30 mouse cellular contexts compared by ENCODE assay signal in the genomic region with DNA sequence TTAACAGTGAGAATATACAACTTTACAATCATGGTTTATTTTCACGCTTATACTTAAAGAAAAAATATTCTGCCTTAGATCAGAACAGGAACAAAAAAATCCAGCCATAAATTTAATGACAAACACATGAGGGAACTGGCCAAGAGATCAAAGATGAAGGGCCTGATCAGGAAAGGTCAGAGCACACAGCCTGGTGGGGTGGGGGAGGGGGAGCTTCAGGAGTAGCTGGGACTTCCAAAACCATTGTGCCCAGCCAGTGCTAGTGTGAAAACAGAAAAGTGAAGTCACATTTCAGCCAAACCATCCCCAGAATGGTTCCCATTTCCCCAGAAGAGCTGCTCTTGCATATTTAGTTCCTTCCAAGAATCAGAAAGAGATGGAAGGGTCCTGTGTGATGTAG. TPM values are rescaled to one million over a fixed set of nuclear protein-coding genes. Genes with fewer than 3 reads are reported as not detected.
DNase-seq lines count a peak whose midpoint lies in the region; ATAC-seq and TF ChIP-seq lines count a peak whose summit lies in the region.
"Had no signal": no experiment of that assay in that cellular context is flagged by ENCODE, and none has a peak within 500 bp of the region (broad histone marks: within the 10 kb centered on the region; RNA-seq: fewer than 3 reads in every experiment).

No protein-coding gene starts in this region.

- peak overlapping the region; percentile 61; the same call in 1 of the 2 replicates for H3K27ac ChIP-seq in embryonic facial prominence, embryonic 10.5 days (replicated peaks)
- H3K27ac ChIP-seq in intestine, postnatal 0 days (ENCODE audit: low read depth, low read length): peak overlapping the region; percentile 85
- no peak overlapping the region for H3K27ac ChIP-seq in midbrain, embryonic 10.5 days (replicated peaks)
- H3K27ac ChIP-seq: embryonic facial prominence, embryonic 15.5 days; forebrain, embryonic 15.5 days; hindbrain, embryonic 15.5 days; left cerebral cortex, adult 2 months; neural tube, embryonic 15.5 days had no signal

- no peak overlapping the region; the same call in 1 of the 2 replicates for H3K9ac ChIP-seq in intestine, postnatal 0 days (ENCODE audit: low read depth, low read length)
- H3K9ac ChIP-seq: embryonic facial prominence, embryonic 15.5 days; forebrain, embryonic 15.5 days; hindbrain, embryonic 15.5 days; neural tube, embryonic 15.5 days had no signal

- H3K9me3 ChIP-seq in embryonic facial prominence, embryonic 10.5 days: no peaks in the 10 kb centered on the region
- H3K9me3 ChIP-seq in intestine, postnatal 0 days (ENCODE audit: control insufficient read depth): no peaks in the 10 kb centered on the region
- H3K9me3 ChIP-seq in midbrain, embryonic 10.5 days (replicated peaks): no peaks in the 10 kb centered on the region
- H3K9me3 ChIP-seq: embryonic facial prominence, embryonic 15.5 days; forebrain, embryonic 15.5 days; G1E; heart, embryonic 10.5 days; hindbrain, embryonic 15.5 days; neural tube, embryonic 15.5 days had no signal

- peak; percentile 41 for DNase-seq in embryo, embryonic 11 days
- no peak for DNase-seq in embryo, embryonic 9.5 days (ENCODE audit: extremely low spot score)
- peak; percentile 43 for DNase-seq in embryonic facial prominence, embryonic 10.5 days (ENCODE audit: low spot score)
- DNase-seq in cerebellum, postnatal 25 days: no peak
- no peak for DNase-seq in left cerebral cortex, adult 18-20 months (ENCODE audit: low spot score in 2 of 2)
- no peak for DNase-seq in midbrain, embryonic 10.5 days (ENCODE audit: low spot score)
- DNase-seq: B cell, adult 2 months; cerebellum, adult 8-10 months; gastrocnemius, postnatal 10 days; kidney, adult 18-20 months; kidney, postnatal 4 days; layer of hippocampus, adult 9-11 months; lung, adult 18-20 months; lung, postnatal 10 days; thymus, postnatal 14 days had no signal

- no peak overlapping the region for H3K4me3 ChIP-seq in embryonic facial prominence, embryonic 10.5 days
- no peak overlapping the region for H3K4me3 ChIP-seq in intestine, postnatal 0 days (ENCODE audit: low read depth, low read length)
- no peak overlapping the region for H3K4me3 ChIP-seq in midbrain, embryonic 10.5 days
- H3K4me3 ChIP-seq: embryonic facial prominence, embryonic 15.5 days; forebrain, embryonic 15.5 days; heart, embryonic 10.5 days; hindbrain, embryonic 15.5 days; left cerebral cortex, adult 2 months; neural tube, embryonic 15.5 days had no signal

- no peak for ATAC-seq in intestine, postnatal 0 days
- ATAC-seq: forebrain, embryonic 15.5 days; Patski had no signal

- 69% methylated on average over 1 of the region's 1 CpGs for WGBS in embryonic facial prominence, embryonic 10.5 days
- WGBS in intestine, postnatal 0 days: 60% methylated on average over 1 of the region's 1 CpGs
- WGBS in midbrain, embryonic 10.5 days: 91% methylated on average over 1 of the region's 1 CpGs

- peak overlapping the region; percentile 57 for H3K4me2 ChIP-seq in intestine, postnatal 0 days (replicated peaks; ENCODE audit: low read depth)
- H3K4me2 ChIP-seq: embryonic facial prominence, embryonic 15.5 days; forebrain, embryonic 15.5 days; hindbrain, embryonic 15.5 days; liver, embryonic 11.5 days; midbrain, embryonic 11.5 days; neural tube, embryonic 15.5 days had no signal

- no peaks in the 10 kb centered on the region for H3K36me3 ChIP-seq in embryonic facial prominence, embryonic 10.5 days (replicated peaks)
- no peaks in the 10 kb centered on the region for H3K36me3 ChIP-seq in intestine, postnatal 0 days (ENCODE audit: control insufficient read depth, insufficient read depth)
- H3K36me3 ChIP-seq in midbrain, embryonic 10.5 days: no peaks in the 10 kb centered on the region
- H3K36me3 ChIP-seq: embryonic facial prominence, embryonic 15.5 days; forebrain, embryonic 15.5 days; G1E; heart, embryonic 10.5 days; hindbrain, embryonic 15.5 days; neural tube, embryonic 15.5 days had no signal

- TF ChIP-seq CTCF in intestine, postnatal 0 days (IDR thresholded peaks at IDR 0.05; ENCODE audit: low read depth): no peak

- H3K27me3 ChIP-seq in embryonic facial prominence, embryonic 10.5 days (replicated peaks; ENCODE audit: low read depth, poor library complexity, severe bottlenecking): 0 out of 2 replicates have a peak, but pooled peaks cover 12% of the 10 kb centered on the region
- no peaks in the 10 kb centered on the region for H3K27me3 ChIP-seq in intestine, postnatal 0 days (replicated peaks; ENCODE audit: control insufficient read depth, insufficient read depth, low read length)
- no peaks in the 10 kb centered on the region for H3K27me3 ChIP-seq in midbrain, embryonic 10.5 days (ENCODE audit: low read depth, poor library complexity, severe bottlenecking)
- H3K27me3 ChIP-seq: CH12.LX; embryonic facial prominence, embryonic 15.5 days; forebrain, embryonic 15.5 days; hindbrain, embryonic 15.5 days; neural tube, embryonic 15.5 days had no signal

- H3K4me1 ChIP-seq in embryonic facial prominence, embryonic 10.5 days: peaks cover 20% of the 10 kb centered on the region
- H3K4me1 ChIP-seq in intestine, postnatal 0 days (replicated peaks; ENCODE audit: control insufficient read depth, insufficient read depth, low read length): peaks cover 11% of the 10 kb centered on the region
- H3K4me1 ChIP-seq in midbrain, embryonic 10.5 days: peaks cover 4% of the 10 kb centered on the region
- H3K4me1 ChIP-seq: embryonic facial prominence, embryonic 15.5 days; forebrain, embryonic 15.5 days; hindbrain, embryonic 15.5 days; neural tube, embryonic 15.5 days had no signal

RNA-seq across cellular contexts. Expression of a gene that starts 15.1 kb away (rescaled TPM):
- polyA plus RNA-seq in embryonic facial prominence, embryonic 10.5 days (2016; fragmentation: Nextera tagmentation; extraction: Ambion mirVana): 6.7 and 7.3 TPM in 2 replicates
- polyA plus RNA-seq in intestine, postnatal 0 days (2015; fragmentation: Nextera tagmentation; extraction: Ambion mirVana): 0.96 and 1.1 TPM in 2 replicates
- total RNA-seq in left cerebral cortex, adult 18-20 months (2021): 100 to 1,000 TPM; 267 to 274 TPM
- 4.2 and 5.6 TPM in 2 replicates for polyA plus RNA-seq in midbrain, embryonic 10.5 days (2016; fragmentation: Nextera tagmentation; extraction: Ambion mirVana)
- total RNA-seq: CH12.LX; common myeloid progenitor, adult 5-6 weeks; granulocyte monocyte progenitor cell, adult 5-6 weeks; hematopoietic stem cell, adult 5-6 weeks had no signal
- polyA plus RNA-seq: G1E, Patski had no signal

RNA-seq across cellular contexts. Expression of a gene that starts 23.5 kb away (rescaled TPM):
- 0.96 and 1.4 TPM in 2 replicates for polyA plus RNA-seq in embryonic facial prominence, embryonic 10.5 days (2016; fragmentation: Nextera tagmentation; extraction: Ambion mirVana)
- 221 and 255 TPM in 2 replicates for polyA plus RNA-seq in intestine, postnatal 0 days (2015; fragmentation: Nextera tagmentation; extraction: Ambion mirVana)
- 1 to 10 TPM in 1 of 2 experiments, under 1 TPM in 1; 0.35 to 1.3 TPM for total RNA-seq in left cerebral cortex, adult 18-20 months (2021)
- 0.10 and 0.14 TPM in 2 replicates for polyA plus RNA-seq in midbrain, embryonic 10.5 days (2016; fragmentation: Nextera tagmentation; extraction: Ambion mirVana)
- total RNA-seq: G1E had no signal
- polyA plus RNA-seq: G1E, Patski had no signal

RNA-seq across cellular contexts. Expression of a gene that starts 35.7 kb away (rescaled TPM):
- polyA plus RNA-seq in embryonic facial prominence, embryonic 10.5 days (2016; fragmentation: Nextera tagmentation; extraction: Ambion mirVana): 0.48 and 0.79 TPM in 2 replicates
- polyA plus RNA-seq in intestine, postnatal 0 days (2015; fragmentation: Nextera tagmentation; extraction: Ambion mirVana): 0.04 TPM in 1 of 2 replicates, not detected in the other
- total RNA-seq in left cerebral cortex, adult 18-20 months (2021): 10 to 100 TPM; 87.0 to 91.4 TPM
- 0.16 and 0.28 TPM in 2 replicates for polyA plus RNA-seq in midbrain, embryonic 10.5 days (2016; fragmentation: Nextera tagmentation; extraction: Ambion mirVana)
- total RNA-seq: common myeloid progenitor, adult 5-6 weeks; granulocyte monocyte progenitor cell, adult 5-6 weeks; hematopoietic stem cell, adult 5-6 weeks had no signal
- polyA plus RNA-seq: G1E, Patski had no signal

RNA-seq across cellular contexts. Expression of a gene that starts 47.5 kb away (rescaled TPM):
- polyA plus RNA-seq in embryonic facial prominence, embryonic 10.5 days (2016; fragmentation: Nextera tagmentation; extraction: Ambion mirVana): 2.2 and 3.7 TPM in 2 replicates
- 6.5 and 7.5 TPM in 2 replicates for polyA plus RNA-seq in intestine, postnatal 0 days (2015; fragmentation: Nextera tagmentation; extraction: Ambion mirVana)
- 1 to 10 TPM; 4.5 to 5.2 TPM for total RNA-seq in left cerebral cortex, adult 18-20 months (2021)
- polyA plus RNA-seq in midbrain, embryonic 10.5 days (2016; fragmentation: Nextera tagmentation; extraction: Ambion mirVana): 2.4 and 3.5 TPM in 2 replicates

Comparison
In these comparisons a context has a peak if more than half of its experiments do, and no peak if none do; other contexts are left out.
1. DNase-seq: peak in embryo, embryonic 11 days (single experiment) and embryonic facial prominence, embryonic 10.5 days (single experiment); none in embryo, embryonic 9.5 days (single experiment), cerebellum, postnatal 25 days (0 of 2), left cerebral cortex, adult 18-20 months (0 of 2) and midbrain, embryonic 10.5 days (single experiment).
2. RNA of a gene that starts 23.5 kb away (polyA plus RNA-seq): 221 to 255 TPM in intestine, postnatal 0 days; 0.96 to 1.4 TPM in embryonic facial prominence, embryonic 10.5 days and 0.10 to 0.14 TPM in midbrain, embryonic 10.5 days; every median in the first group is over 10 times any median in the second.